Mouse (Mus musculus) MN1 (cell line): ENCODE results near the gene Dydc2.
"Not testable (repeated sequence)": the region's sequence is repeated elsewhere in the genome, so short reads cannot be mapped to it uniquely, and the experiment has no call there.

ENCODE experiments used
- DNase-seq: peaks from one replicate; pipeline ENCODE4 v3.0.0-alpha.2; 2016; ENCODE audit warnings: low spot score

The Dydc2 gene

GRCm38 (mm10) chr14:41069108-41069507 lies at the start of gene Dydc2:
Gene Dydc2 (minus strand): TSS chr14:41069208.
- no peak for DNase-seq

GRCm38 (mm10) chr14:41116271-41116670 lies 47.3 kb upstream of the Dydc2 start:
- DNase-seq: no peak

- no peak for DNase-seq
Observed at GRCm38 (mm10) chr14:41112944-41113343, 43.9 kb upstream of the Dydc2 start.

GRCm38 (mm10) chr14:41111031-41111668 lies 42.1 kb upstream of the Dydc2 start:
- no peak for DNase-seq

- DNase-seq: no peak
Observed at GRCm38 (mm10) chr14:41104853-41105444, 35.9 kb upstream of the Dydc2 start, which contains the start of gene Mat1a. Gene Mat1a (plus strand): TSS chr14:41105035.

GRCm38 (mm10) chr14:41102269-41102668 lies 33.3 kb upstream of the Dydc2 start:
- DNase-seq: no peak

GRCm38 (mm10) chr14:41101242-41101641 lies 32.2 kb upstream of the Dydc2 start:
- DNase-seq: no peak

- no peak for DNase-seq
Observed at GRCm38 (mm10) chr14:41100712-41101111, 31.7 kb upstream of the Dydc2 start.

- DNase-seq: no peak
Observed at GRCm38 (mm10) chr14:41098726-41099125, 29.7 kb upstream of the Dydc2 start.

GRCm38 (mm10) chr14:41096296-41096860 lies 27.4 kb upstream of the Dydc2 start:
- DNase-seq: no peak

- no peak for DNase-seq
Observed at GRCm38 (mm10) chr14:41094114-41094513, 25.1 kb upstream of the Dydc2 start.

GRCm38 (mm10) chr14:41090777-41091176 lies 21.8 kb upstream of the Dydc2 start:
- no peak for DNase-seq

- DNase-seq: no peak
Observed at GRCm38 (mm10) chr14:41087509-41087908, 18.5 kb upstream of the Dydc2 start.

GRCm38 (mm10) chr14:41082408-41082807 lies 13.4 kb upstream of the Dydc2 start:
- no peak for DNase-seq

- DNase-seq: no peak
Observed at GRCm38 (mm10) chr14:41072944-41073275, 3.9 kb upstream of the Dydc2 start.

- no peak for DNase-seq
Observed at GRCm38 (mm10) chr14:41072229-41072943, 3.4 kb upstream of the Dydc2 start, which contains the start of gene Dydc1. Gene Dydc1 (plus strand): TSS chr14:41072911.

- DNase-seq: no peak
Observed at GRCm38 (mm10) chr14:41070343-41070742, 1.3 kb upstream of the Dydc2 start.

- DNase-seq: no peak
Observed at GRCm38 (mm10) chr14:41066416-41066815, 2.6 kb downstream of the Dydc2 start.

- no peak for DNase-seq
Observed at GRCm38 (mm10) chr14:41065168-41065567, 3.8 kb downstream of the Dydc2 start.

GRCm38 (mm10) chr14:41053190-41053589 lies 15.8 kb downstream of the Dydc2 start:
- DNase-seq: not testable (repeated sequence)

- DNase-seq: no peak
Observed at GRCm38 (mm10) chr14:41052481-41052880, 16.5 kb downstream of the Dydc2 start.

GRCm38 (mm10) chr14:41050471-41050870 lies 18.5 kb downstream of the Dydc2 start:
- no peak for DNase-seq

- no peak for DNase-seq
Observed at GRCm38 (mm10) chr14:41047402-41047801, 21.6 kb downstream of the Dydc2 start.
